Comparison of ENCODE assay signal across 14 mouse cellular contexts in the genomic region with DNA sequence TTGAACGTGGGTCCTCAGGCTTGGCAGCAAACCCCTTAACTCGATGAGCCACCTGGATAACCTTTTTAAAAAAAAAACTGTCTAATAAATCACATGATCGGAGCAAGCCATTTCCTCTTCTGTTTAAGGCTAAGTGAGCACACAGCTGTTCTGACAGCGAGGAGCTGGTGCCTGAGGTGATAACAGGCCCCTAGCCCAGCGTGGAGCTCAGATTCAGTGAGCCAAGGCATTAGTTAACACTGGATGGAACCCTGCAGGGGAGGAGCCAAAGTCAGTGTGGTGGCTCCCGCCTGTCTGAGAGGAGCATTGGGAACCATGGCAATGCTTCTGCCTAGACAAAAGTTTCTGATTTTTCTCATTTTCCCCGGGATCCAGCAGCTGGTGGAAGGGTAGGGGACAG. TPM values are rescaled to one million over a fixed set of nuclear protein-coding genes. Genes with fewer than 3 reads are reported as not detected.
DNase-seq lines count a peak whose midpoint lies in the region; ATAC-seq lines count a peak whose summit lies in the region.
"Had no signal": no experiment of that assay in that cellular context is flagged by ENCODE, and none has a peak within 500 bp of the region (broad histone marks: within the 10 kb centered on the region; RNA-seq: fewer than 3 reads in every experiment).

No protein-coding gene starts in this region.

- no peak overlapping the region for H3K4me2 ChIP-seq in heart, embryonic 16.5 days (ENCODE audit: low read depth, low read length)
- no peak overlapping the region for H3K4me2 ChIP-seq in neural tube, embryonic 15.5 days
- no peak overlapping the region for H3K4me2 ChIP-seq in hindbrain, embryonic 15.5 days
- H3K4me2 ChIP-seq: heart, embryonic 15.5 days; lung, embryonic 15.5 days had no signal

- H3K9me3 ChIP-seq in heart, embryonic 16.5 days (replicated peaks; ENCODE audit: control insufficient read depth, low read length): no peaks in the 10 kb centered on the region
- H3K9me3 ChIP-seq in neural tube, embryonic 15.5 days (replicated peaks): no peaks in the 10 kb centered on the region
- no peaks in the 10 kb centered on the region for H3K9me3 ChIP-seq in hindbrain, embryonic 15.5 days
- H3K9me3 ChIP-seq: heart, embryonic 15.5 days; lung, embryonic 15.5 days had no signal

- peak; percentile 41; the same call in 1 of the 2 replicates for ATAC-seq in heart, embryonic 16.5 days (replicated peaks; ENCODE audit: extremely low read depth, insufficient read depth, low FRiP score)
- no peak; the same call in 1 of the 2 replicates for ATAC-seq in neural tube, embryonic 15.5 days (ENCODE audit: low FRiP score)
- peak; percentile 67; the same call in 1 of the 2 replicates for ATAC-seq in hindbrain, embryonic 15.5 days (ENCODE audit: low FRiP score, low read depth)
- ATAC-seq in erythroblast, adult 5-6 weeks (replicated peaks; ENCODE audit: low FRiP score, poor library complexity, severe bottlenecking): no peak

- H3K36me3 ChIP-seq in heart, embryonic 16.5 days (ENCODE audit: control insufficient read depth, insufficient read depth): no peaks in the 10 kb centered on the region
- no peaks in the 10 kb centered on the region for H3K36me3 ChIP-seq in neural tube, embryonic 15.5 days
- no peaks in the 10 kb centered on the region for H3K36me3 ChIP-seq in hindbrain, embryonic 15.5 days
- H3K36me3 ChIP-seq: heart, embryonic 15.5 days; lung, embryonic 15.5 days had no signal

- H3K27ac ChIP-seq in heart, embryonic 16.5 days (ENCODE audit: low read length): peak overlapping the region; percentile 18; the same call in 1 of the 2 replicates
- H3K27ac ChIP-seq in neural tube, embryonic 15.5 days (replicated peaks): no peak overlapping the region
- no peak overlapping the region for H3K27ac ChIP-seq in hindbrain, embryonic 15.5 days (replicated peaks)
- H3K27ac ChIP-seq: heart, embryonic 15.5 days; lung, embryonic 15.5 days had no signal

- no peak for DNase-seq in heart, adult 18-20 months
- peak; percentile 17 for DNase-seq in neural tube, embryonic 10.5 days (ENCODE audit: extremely low spot score, low spot score)
- DNase-seq in frontal cortex, postnatal 14 days (ENCODE audit: low spot score in 2 of 2): no peak
- DNase-seq in cerebellum, postnatal 14 days: no peak
- DNase-seq: kidney, postnatal 14 days; right cerebral cortex, postnatal 25 days had no signal

- no peak overlapping the region for H3K9ac ChIP-seq in heart, embryonic 16.5 days (ENCODE audit: low read length)
- H3K9ac ChIP-seq in neural tube, embryonic 15.5 days (replicated peaks): no peak overlapping the region
- H3K9ac ChIP-seq in hindbrain, embryonic 15.5 days: no peak overlapping the region
- H3K9ac ChIP-seq: heart, embryonic 15.5 days; lung, embryonic 15.5 days had no signal

- H3K27me3 ChIP-seq in heart, embryonic 16.5 days (ENCODE audit: control insufficient read depth, insufficient read depth, low read length): no peaks in the 10 kb centered on the region
- H3K27me3 ChIP-seq in neural tube, embryonic 15.5 days (replicated peaks): no peaks in the 10 kb centered on the region
- H3K27me3 ChIP-seq in hindbrain, embryonic 15.5 days: no peaks in the 10 kb centered on the region
- H3K27me3 ChIP-seq: CH12.LX; heart, embryonic 15.5 days; lung, embryonic 15.5 days had no signal

- H3K4me3 ChIP-seq in heart, embryonic 16.5 days (ENCODE audit: low read length): no peak overlapping the region
- H3K4me3 ChIP-seq in neural tube, embryonic 15.5 days (replicated peaks): no peak overlapping the region
- H3K4me3 ChIP-seq in hindbrain, embryonic 15.5 days: no peak overlapping the region
- H3K4me3 ChIP-seq: heart, embryonic 15.5 days; lung, embryonic 15.5 days; myocyte had no signal

- 17% methylated on average over 7 of the region's 7 CpGs for WGBS in heart, embryonic 16.5 days
- 27% methylated on average over 7 of the region's 7 CpGs for WGBS in neural tube, embryonic 15.5 days
- WGBS in hindbrain, embryonic 15.5 days: 20% methylated on average over 7 of the region's 7 CpGs

- peaks cover 5% of the 10 kb centered on the region for H3K4me1 ChIP-seq in heart, embryonic 16.5 days (ENCODE audit: control insufficient read depth, insufficient read depth, low read length)
- peaks cover 15% of the 10 kb centered on the region for H3K4me1 ChIP-seq in neural tube, embryonic 15.5 days
- 0 out of 2 replicates have a peak, but pooled peaks cover 9% of the 10 kb centered on the region for H3K4me1 ChIP-seq in hindbrain, embryonic 15.5 days (replicated peaks)
- H3K4me1 ChIP-seq: lung, embryonic 15.5 days had no signal

RNA-seq across cellular contexts. Expression of gene Lrrc20, which starts 35.2 kb away (rescaled TPM):
- polyA plus RNA-seq in heart, embryonic 16.5 days (2015; fragmentation: Nextera tagmentation; extraction: Ambion mirVana): 12.9 and 13.4 TPM in 2 replicates
- 10 to 100 TPM; 32.8 to 39.8 TPM for total RNA-seq in heart, adult 18-20 months (2021)
- polyA plus RNA-seq in neural tube, embryonic 15.5 days (2015; fragmentation: Nextera tagmentation; extraction: Ambion mirVana): 12.1 and 14.5 TPM in 2 replicates
- 15.6 and 17.8 TPM in 2 replicates for polyA plus RNA-seq in hindbrain, embryonic 15.5 days (2015; fragmentation: Nextera tagmentation; extraction: Ambion mirVana)
- 1.3 and 2.1 TPM in 2 replicates for total RNA-seq in erythroblast, adult 5-6 weeks (2015; ENCODE audit: low replicate concordance)
- total RNA-seq in erythroblast, adult 5-6 weeks (2017; ENCODE audit: low replicate concordance): 0.70 and 3.2 TPM in 2 replicates

RNA-seq across cellular contexts. Expression of gene Eif4ebp2, which starts 58.3 kb away (rescaled TPM):
- 43.1 and 52.7 TPM in 2 replicates for polyA plus RNA-seq in heart, embryonic 16.5 days (2015; fragmentation: Nextera tagmentation; extraction: Ambion mirVana)
- 10 to 100 TPM; 63.9 to 82.2 TPM for total RNA-seq in heart, adult 18-20 months (2021)
- 44.1 and 57.0 TPM in 2 replicates for polyA plus RNA-seq in neural tube, embryonic 15.5 days (2015; fragmentation: Nextera tagmentation; extraction: Ambion mirVana)
- 55.7 and 56.2 TPM in 2 replicates for polyA plus RNA-seq in hindbrain, embryonic 15.5 days (2015; fragmentation: Nextera tagmentation; extraction: Ambion mirVana)
- total RNA-seq in erythroblast, adult 5-6 weeks (2015; ENCODE audit: low replicate concordance): 67.2 and 101 TPM in 2 replicates
- 13.8 and 14.2 TPM in 2 replicates for total RNA-seq in erythroblast, adult 5-6 weeks (2017; ENCODE audit: low replicate concordance)

Comparison
In these comparisons a context has a peak if more than half of its experiments do, and no peak if none do; other contexts are left out.
1. ATAC-seq: peak in heart, embryonic 16.5 days (single experiment) and hindbrain, embryonic 15.5 days (single experiment); none in neural tube, embryonic 15.5 days (single experiment) and erythroblast, adult 5-6 weeks (single experiment).